Mouse (Mus musculus) neural tube, embryonic 11.5 days (tissue): ENCODE measurements at regions not wholly inside any gene's neighbourhood (a gene's known extent, or its start where the extent isn't known, plus 50 kb on each side); places are given as distances from the start of the nearest gene placed in this dataset.

Experiments used
- ATAC-seq: fragments of 200-750 bp; cut with Nextera tagmentation; 2 replicates; pipeline ENCODE4 v1.8.0; 2017; ENCODE audit warnings: moderate number of reproducible peaks, mild to moderate bottlenecking, moderate TSS enrichment, moderate library complexity; ENCODE audit not compliant: insufficient read depth, low FRiP score, low TSS enrichment
- DNase-seq: peaks from one replicate; pipeline ENCODE4 v3.0.0-alpha.2; 2015; ENCODE audit warnings: low spot score
- H3K27ac ChIP-seq: fragments of 300-500 bp; sonication (generic); 2 replicates; pipeline ENCODE4 v1.5.1; 2014; ENCODE audit warnings: low read depth, mild to moderate bottlenecking, low read length
- H3K27me3 ChIP-seq: fragments of 300-500 bp; sonication (generic); 2 replicates; pipeline ENCODE4 v1.6.1; 2014; ENCODE audit warnings: mild to moderate bottlenecking, low read length, mixed read lengths; ENCODE audit not compliant: control insufficient read depth, insufficient read depth
- H3K36me3 ChIP-seq: fragments of 300-500 bp; sonication (generic); 2 replicates; pipeline ENCODE4 v1.6.1; 2014; ENCODE audit warnings: mild to moderate bottlenecking, low read length, moderate library complexity, mixed read lengths; ENCODE audit not compliant: control insufficient read depth, insufficient read depth
- H3K4me1 ChIP-seq: fragments of 300-500 bp; sonication (generic); 2 replicates; pipeline ENCODE4 v1.6.1; 2014; ENCODE audit warnings: low read length, mixed read lengths; ENCODE audit not compliant: control insufficient read depth, insufficient read depth
- H3K4me2 ChIP-seq: fragments of 300-500 bp; sonication (generic); 2 replicates; pipeline ENCODE4 v1.6.1; 2014; ENCODE audit warnings: low read depth, mild to moderate bottlenecking, moderate library complexity
- H3K4me3 ChIP-seq: fragments of 300-500 bp; sonication (generic); 2 replicates; pipeline ENCODE4 v1.5.1; 2014; ENCODE audit warnings: low read depth, low read length
- H3K9ac ChIP-seq: fragments of 300-500 bp; sonication (generic); 2 replicates; pipeline ENCODE4 v1.6.1; 2014; ENCODE audit warnings: mild to moderate bottlenecking, low read length
- H3K9me3 ChIP-seq: fragments of 300-500 bp; sonication (generic); 2 replicates; pipeline ENCODE4 v1.6.1; 2016; ENCODE audit warnings: low read length; ENCODE audit not compliant: control insufficient read depth
- WGBS: fragments of 180-500 bp; shearing (Covaris S2); extraction: QIAGEN DNeasy Blood & Tissue Kit; methylation state at CpG from one replicate; pipeline ENCODE4 v1.1.7; 2014; 5-methylcytosine and 5-hydroxymethylcytosine counted together

GRCm38 (mm10) chr7:136121406-136121805, 405.2 kb upstream of the Mki67 start:
- whole genome bisulfite sequencing = 88% methylated on average over 1 of the region's 1 CpGs
- ATAC-seq (no peak), DNase-seq (no peak)
- H3K9ac ChIP-seq = no peak overlapping the region
- H3K4me3 ChIP-seq = no peak overlapping the region
- H3K27ac ChIP-seq = no peak overlapping the region
- no peaks in the 10 kb centered on the region for H3K27me3 ChIP-seq
- no peaks in the 10 kb centered on the region for H3K9me3 ChIP-seq
- H3K36me3 ChIP-seq = no peaks in the 10 kb centered on the region
- H3K4me1 ChIP-seq = peaks cover 3% of the 10 kb centered on the region; the same call in 1 of the 2 replicates
- no peak overlapping the region for H3K4me2 ChIP-seq

GRCm38 (mm10) chr7:136124786-136125185, 408.6 kb upstream of the Mki67 start:
- Histone ChIP-seq H3K4me1 (peaks cover 3% of the 10 kb centered on the region; the same call in 1 of the 2 replicates), H3K9me3 (no peaks in the 10 kb centered on the region), H3K4me3 (no peak overlapping the region), H3K4me2 (no peak overlapping the region), H3K36me3 (no peaks in the 10 kb centered on the region), H3K27me3 (no peaks in the 10 kb centered on the region), H3K27ac (no peak overlapping the region), H3K9ac (no peak overlapping the region)
- 85% methylated on average over 2 of the region's 2 CpGs for WGBS
- DNase-seq (no peak), ATAC-seq (no peak)

GRCm38 (mm10) chr7:136126393-136126792, 410.2 kb upstream of the Mki67 start:
- no peaks in the 10 kb centered on the region for H3K27me3 ChIP-seq
- H3K9me3 ChIP-seq = no peaks in the 10 kb centered on the region
- WGBS = 90% methylated on average over 3 of the region's 3 CpGs

GRCm38 (mm10) chr7:136127576-136127975, 411.4 kb upstream of the Mki67 start:
- H3K4me1 ChIP-seq = peaks cover 4% of the 10 kb centered on the region; the same call in 1 of the 2 replicates
- no peak overlapping the region for H3K4me2 ChIP-seq
- H3K27me3 ChIP-seq = no peaks in the 10 kb centered on the region
- WGBS = 83% methylated on average over 2 of the region's 2 CpGs
- no peak overlapping the region for H3K4me3 ChIP-seq
- H3K27ac ChIP-seq = no peak overlapping the region
- DNase-seq (no peak), ATAC-seq (no peak)
- H3K9me3 ChIP-seq = no peaks in the 10 kb centered on the region
- H3K9ac ChIP-seq = no peak overlapping the region
- no peaks in the 10 kb centered on the region for H3K36me3 ChIP-seq

More at GRCm38 (mm10) chr7:136126393-136126792, 410.2 kb upstream of the Mki67 start:
- Histone ChIP-seq H3K27ac (no peak overlapping the region), H3K4me3 (no peak overlapping the region), H3K36me3 (no peaks in the 10 kb centered on the region), H3K4me1 (peaks cover 4% of the 10 kb centered on the region; the same call in 1 of the 2 replicates), H3K9ac (no peak overlapping the region), H3K4me2 (no peak overlapping the region)
- DNase-seq = no peak
- ATAC-seq = no peak

- H3K9ac ChIP-seq = no peak overlapping the region
- H3K4me3 ChIP-seq = no peak overlapping the region
- ATAC-seq = no peak
- no peaks in the 10 kb centered on the region for H3K27me3 ChIP-seq
- H3K36me3 ChIP-seq = no peaks in the 10 kb centered on the region
- no peaks in the 10 kb centered on the region for H3K9me3 ChIP-seq
- H3K27ac ChIP-seq = no peak overlapping the region
- DNase-seq = no peak
- WGBS = 67% methylated on average over 7 of the region's 7 CpGs
- no peak overlapping the region for H3K4me2 ChIP-seq
- H3K4me1 ChIP-seq = peaks cover 4% of the 10 kb centered on the region; the same call in 1 of the 2 replicates
Observed at GRCm38 (mm10) chr7:136129721-136130123, 413.6 kb upstream of the Mki67 start.

GRCm38 (mm10) chr7:136130666-136131239, 414.6 kb upstream of the Mki67 start:
- peaks cover 4% of the 10 kb centered on the region; the same call in 1 of the 2 replicates for H3K4me1 ChIP-seq
- H3K9me3 ChIP-seq = no peaks in the 10 kb centered on the region
- no peaks in the 10 kb centered on the region for H3K27me3 ChIP-seq
- H3K9ac ChIP-seq = no peak overlapping the region
- 52% methylated on average over 10 of the region's 10 CpGs for WGBS
- DNase-seq (no peak), ATAC-seq (no peak)
- H3K36me3 ChIP-seq = no peaks in the 10 kb centered on the region
- no peak overlapping the region for H3K27ac ChIP-seq
- H3K4me2 ChIP-seq = no peak overlapping the region
- H3K4me3 ChIP-seq = no peak overlapping the region

- H3K36me3 ChIP-seq = no peaks in the 10 kb centered on the region
- WGBS = 79% methylated on average over 2 of the region's 2 CpGs
- no peak for ATAC-seq
- H3K27me3 ChIP-seq = no peaks in the 10 kb centered on the region
- DNase-seq = no peak
- peaks cover 4% of the 10 kb centered on the region; the same call in 1 of the 2 replicates for H3K4me1 ChIP-seq
- no peaks in the 10 kb centered on the region for H3K9me3 ChIP-seq
- H3K27ac ChIP-seq = no peak overlapping the region
- H3K4me2 ChIP-seq = no peak overlapping the region
- H3K9ac ChIP-seq = no peak overlapping the region
- H3K4me3 ChIP-seq = no peak overlapping the region
Observed at GRCm38 (mm10) chr7:136132976-136133375, 416.8 kb upstream of the Mki67 start.

GRCm38 (mm10) chr7:136136666-136137065, 420.5 kb upstream of the Mki67 start:
- ATAC-seq (no peak), DNase-seq (no peak)
- H3K27ac ChIP-seq = no peak overlapping the region
- H3K4me3 ChIP-seq = no peak overlapping the region
- no peaks in the 10 kb centered on the region for H3K27me3 ChIP-seq
- H3K9me3 ChIP-seq = no peaks in the 10 kb centered on the region
- H3K4me2 ChIP-seq = no peak overlapping the region
- H3K36me3 ChIP-seq = no peaks in the 10 kb centered on the region
- WGBS = 81% methylated on average over 1 of the region's 1 CpGs
- no peaks in the 10 kb centered on the region for H3K4me1 ChIP-seq
- H3K9ac ChIP-seq = no peak overlapping the region

- Histone ChIP-seq H3K27me3 (no peaks in the 10 kb centered on the region), H3K36me3 (no peaks in the 10 kb centered on the region)
- no peak for DNase-seq
Observed at GRCm38 (mm10) chr7:136137341-136137740, 421.2 kb upstream of the Mki67 start.

More at GRCm38 (mm10) chr7:136137341-136137740, 421.2 kb upstream of the Mki67 start:
- no peak overlapping the region for H3K27ac ChIP-seq
- 88% methylated on average over 2 of the region's 2 CpGs for WGBS
- H3K4me2 ChIP-seq = no peak overlapping the region
- ATAC-seq = no peak
- no peak overlapping the region for H3K9ac ChIP-seq
- no peaks in the 10 kb centered on the region for H3K4me1 ChIP-seq
- H3K4me3 ChIP-seq = no peak overlapping the region
- H3K9me3 ChIP-seq = no peaks in the 10 kb centered on the region
